Mouse (Mus musculus): ENCODE data around the gene Bicra.

GRCm38 (mm10) chr7:15956143-15956542 is 91.6 kb downstream of the Bicra start:
- TF ChIP-seq CTCF (IDR thresholded peaks at IDR 0.05): peak; percentile 64
- TF ChIP-seq EP300 (IDR thresholded peaks at IDR 0.05): peak; percentile 94
